Mouse (Mus musculus) right cerebral cortex, postnatal 10 days (tissue): ENCODE data around the gene Chp1.

Experiments used
- DNase-seq, 2 experiments: peaks; one replicate each; pipeline ENCODE4 v3.0.0; 2021; ENCODE audit warnings: low spot score in 2 of 2

Chp1 gene

GRCm38 (mm10) chr2:119621302-119621701 is 73.8 kb downstream of the Chp1 start:
- DNase-seq = no peak
